Mouse (Mus musculus): Measurements from ENCODE around the gene Pakap.

DNA sequence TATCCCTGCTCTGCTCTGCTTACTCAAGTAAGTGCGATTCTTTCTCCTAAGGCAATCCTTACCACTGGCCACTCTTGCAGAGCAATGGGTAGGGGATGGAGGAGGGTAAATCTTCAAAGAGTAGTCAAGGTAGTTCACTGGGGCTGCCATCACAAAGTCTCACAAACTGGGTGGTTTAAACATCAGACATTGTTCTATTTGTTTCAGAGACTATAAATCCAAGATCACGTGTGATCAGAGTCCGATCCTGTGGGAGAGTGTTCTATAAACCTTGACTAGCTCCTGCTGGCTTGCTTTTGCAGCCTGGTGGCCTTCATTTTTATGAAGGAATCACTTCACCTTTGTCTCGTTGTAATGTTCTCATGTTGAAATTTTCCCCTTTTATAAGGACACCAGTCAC lies 348.7 kb downstream of the Pakap start:
- TF ChIP-seq GATA1 (IDR thresholded peaks at IDR 0.05; ENCODE audit: low read length), result no peak
- TF ChIP-seq TAL1 (IDR thresholded peaks at IDR 0.05; ENCODE audit: low read length), result no peak

Measured in erythroblast, embryonic 14.5 days (primary cell).